19 mouse cellular contexts compared by ENCODE assay signal in the genomic region with DNA sequence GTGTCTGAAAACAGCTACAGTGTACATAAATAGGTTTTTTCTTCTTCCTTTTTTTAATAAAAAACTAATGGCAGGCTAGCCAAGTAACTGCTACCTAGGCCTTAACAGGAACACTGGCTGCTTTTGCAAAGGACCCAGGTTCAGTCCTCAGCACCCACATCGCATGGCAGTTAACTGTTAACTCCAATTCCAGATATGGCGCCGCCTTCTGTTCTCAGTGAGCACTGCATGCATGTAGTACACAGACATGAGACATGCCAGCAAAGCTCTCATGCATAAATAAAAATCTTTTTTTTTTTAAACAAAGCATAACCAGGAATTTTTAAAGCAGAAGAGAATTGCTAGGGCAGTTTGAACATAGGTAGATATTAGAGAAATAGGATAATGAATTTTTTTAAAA. TPM values are rescaled to one million over a fixed set of nuclear protein-coding genes. Genes with fewer than 3 reads are reported as not detected.
DNase-seq lines count a peak whose midpoint lies in the region; ATAC-seq and TF ChIP-seq lines count a peak whose summit lies in the region.
"Had no signal": no experiment of that assay in that cellular context is flagged by ENCODE, and none has a peak within 500 bp of the region (broad histone marks: within the 10 kb centered on the region; RNA-seq: fewer than 3 reads in every experiment).

No protein-coding gene starts in this region.

- peaks cover 13% of the 10 kb centered on the region for H3K4me1 ChIP-seq in kidney, postnatal 0 days (replicated peaks; ENCODE audit: insufficient read depth, low read length)
- H3K4me1 ChIP-seq in lung, adult 2 months (ENCODE audit: control insufficient read depth, insufficient read depth, low read length), result peaks cover 6% of the 10 kb centered on the region

- CTCF ChIA-PET in Patski (lab: Charles Lee), result interaction anchor here (0.9 kb wide), 1 partner anchor 10 kb away, joined by 3 read pairs; no protein-coding TSS in a partner anchor

- no peak for ATAC-seq in CD4-positive, CD25-positive, alpha-beta regulatory T cell, adult 4 months
- no peak for ATAC-seq in kidney, postnatal 0 days (replicated peaks; ENCODE audit: low FRiP score, low read depth)
- ATAC-seq in Patski, result no peak
- ATAC-seq: hindbrain, postnatal 0 days had no signal

- in situ Hi-C loops in Patski (cut with MboI; ENCODE audit: low pct_unique_long_range_greater_than_20kb), result loop anchor here (5.0 kb wide), 1 partner anchor 108 kb away; no protein-coding TSS in a partner anchor

- DNase-seq in CD4-positive, CD25-positive, alpha-beta regulatory T cell, adult 2 months (ENCODE audit: low read depth, low spot score), result peak; percentile 20
- no peak for DNase-seq in kidney, postnatal 0 days (ENCODE audit: low spot score)
- DNase-seq in kidney, postnatal 14 days, result no peak
- DNase-seq in lung, adult 2 months, result no peak
- no peak for DNase-seq in lung, postnatal 25 days (ENCODE audit: low spot score)
- DNase-seq in Patski (ENCODE audit: low read depth, low spot score), result no peak
- DNase-seq in ovary, postnatal 10 days (ENCODE audit: low spot score), result no peak
- DNase-seq: cerebellum, postnatal 10 days; kidney, postnatal 25 days; right cerebral cortex, postnatal 25 days; thymus, postnatal 25 days had no signal

- H3K9me3 ChIP-seq in kidney, postnatal 0 days (replicated peaks; ENCODE audit: low read length), result no peaks in the 10 kb centered on the region
- H3K9me3 ChIP-seq: forebrain, embryonic 10.5 days; limb, embryonic 15.5 days; midbrain, embryonic 12.5 days; neural tube, embryonic 13.5 days had no signal

- peaks cover 19% of the 10 kb centered on the region for H3K36me3 ChIP-seq in kidney, postnatal 0 days (ENCODE audit: insufficient read depth, low read length)

- POLR2A ChIA-PET in Patski (lab: Charles Lee), result no interaction called here

- H3K9ac ChIP-seq in kidney, postnatal 0 days (ENCODE audit: low read depth, low read length), result no peak overlapping the region
- H3K9ac ChIP-seq: limb, embryonic 15.5 days; midbrain, embryonic 12.5 days; neural tube, embryonic 13.5 days had no signal

- H3K27ac ChIP-seq in kidney, postnatal 0 days, result no peak overlapping the region
- H3K27ac ChIP-seq: forebrain, embryonic 10.5 days; hindbrain, postnatal 0 days; limb, embryonic 15.5 days; midbrain, embryonic 12.5 days; neural tube, embryonic 13.5 days had no signal

- peak; percentile 20; the same call in 1 of the 2 replicates for TF ChIP-seq CTCF in kidney, postnatal 0 days (IDR thresholded peaks at IDR 0.05; ENCODE audit: low read depth)
- TF ChIP-seq CTCF in lung, adult 2 months (IDR thresholded peaks at IDR 0.05; ENCODE audit: insufficient read depth, low read length), result 0 out of 2 replicates have a peak, but pooled peaks have one; percentile 7
- peak; percentile 50 for TF ChIP-seq CTCF in Patski (IDR thresholded peaks at IDR 0.05)

- no peak overlapping the region for H3K4me3 ChIP-seq in kidney, postnatal 0 days (replicated peaks; ENCODE audit: low read depth, low read length)
- no peak overlapping the region for H3K4me3 ChIP-seq in lung, adult 2 months (replicated peaks; ENCODE audit: extremely low read depth, low read depth, low read length)
- H3K4me3 ChIP-seq: forebrain, embryonic 10.5 days; limb, embryonic 15.5 days; midbrain, embryonic 12.5 days; neural tube, embryonic 13.5 days had no signal

- WGBS in kidney, postnatal 0 days, result 81% methylated on average over 3 of the region's 3 CpGs
- WGBS in lung, adult 2 months, result 94% methylated on average over 3 of the region's 3 CpGs

- no peak for TF ChIP-seq POLR2A in lung, adult 2 months (IDR thresholded peaks at IDR 0.05; ENCODE audit: borderline replicate concordance, extremely low read depth, low read depth, low read length)

- H3K4me2 ChIP-seq in kidney, postnatal 0 days (ENCODE audit: low read length), result no peak overlapping the region
- H3K4me2 ChIP-seq: limb, embryonic 15.5 days; midbrain, embryonic 12.5 days; neural tube, embryonic 13.5 days had no signal

- H3K27me3 ChIP-seq in kidney, postnatal 0 days (ENCODE audit: insufficient read depth, low read length), result no peaks in the 10 kb centered on the region
- H3K27me3 ChIP-seq in Patski, result no peaks in the 10 kb centered on the region
- H3K27me3 ChIP-seq: limb, embryonic 15.5 days; neural tube, embryonic 13.5 days had no signal

RNA-seq across cellular contexts. Expression of a gene that starts 4.7 kb away (rescaled TPM):
- polyA plus RNA-seq in CD4-positive, CD25-positive, alpha-beta regulatory T cell, adult 4 months (2017; shearing (Covaris generic)), result 10 to 100 TPM; 64.4 to 83.3 TPM
- polyA plus RNA-seq in kidney, postnatal 0 days (2015; fragmentation: Nextera tagmentation; extraction: Ambion mirVana), result 225 and 228 TPM in 2 replicates
- polyA plus RNA-seq in lung, adult 2 months (2012; rRNA removed), result 37.6 and 51.5 TPM in 2 replicates
- 244 TPM for polyA plus RNA-seq in Patski (2021)

RNA-seq across cellular contexts. Expression of a gene that starts 4.9 kb away (rescaled TPM):
- 100 to 1,000 TPM; 104 to 138 TPM for polyA plus RNA-seq in CD4-positive, CD25-positive, alpha-beta regulatory T cell, adult 4 months (2017; shearing (Covaris generic))
- 209 and 211 TPM in 2 replicates for polyA plus RNA-seq in kidney, postnatal 0 days (2015; fragmentation: Nextera tagmentation; extraction: Ambion mirVana)
- 57.2 and 61.3 TPM in 2 replicates for polyA plus RNA-seq in lung, adult 2 months (2012; rRNA removed)
- 76.7 TPM for polyA plus RNA-seq in Patski (2021)

RNA-seq across cellular contexts. Expression of a gene that starts 11.9 kb away (rescaled TPM):
- polyA plus RNA-seq in CD4-positive, CD25-positive, alpha-beta regulatory T cell, adult 4 months (2017; shearing (Covaris generic)), result not detected
- polyA plus RNA-seq in kidney, postnatal 0 days (2015; fragmentation: Nextera tagmentation; extraction: Ambion mirVana), result 0.17 TPM in 1 of 2 replicates, not detected in the other
- polyA plus RNA-seq in lung, adult 2 months (2012; rRNA removed), result not detected in 2 replicates
- polyA plus RNA-seq in Patski (2021), result 0.09 TPM
- polyA plus RNA-seq: embryonic facial prominence, embryonic 14.5 days; forebrain, embryonic 10.5 days; heart, embryonic 14.5 days; hindbrain, postnatal 0 days; limb, embryonic 15.5 days; midbrain, embryonic 12.5 days; neural tube, embryonic 13.5 days had no signal

RNA-seq across cellular contexts. Expression of a gene that starts 50.3 kb away (rescaled TPM):
- 1 to 10 TPM; 2.6 to 3.8 TPM for polyA plus RNA-seq in CD4-positive, CD25-positive, alpha-beta regulatory T cell, adult 4 months (2017; shearing (Covaris generic))
- polyA plus RNA-seq in kidney, postnatal 0 days (2015; fragmentation: Nextera tagmentation; extraction: Ambion mirVana), result 2.9 and 3.7 TPM in 2 replicates
- polyA plus RNA-seq in lung, adult 2 months (2012; rRNA removed), result 1.6 and 2.1 TPM in 2 replicates
- polyA plus RNA-seq in Patski (2021), result 5.5 TPM
